Comparison of ENCODE assay signal across 21 mouse cellular contexts in the genomic region with DNA sequence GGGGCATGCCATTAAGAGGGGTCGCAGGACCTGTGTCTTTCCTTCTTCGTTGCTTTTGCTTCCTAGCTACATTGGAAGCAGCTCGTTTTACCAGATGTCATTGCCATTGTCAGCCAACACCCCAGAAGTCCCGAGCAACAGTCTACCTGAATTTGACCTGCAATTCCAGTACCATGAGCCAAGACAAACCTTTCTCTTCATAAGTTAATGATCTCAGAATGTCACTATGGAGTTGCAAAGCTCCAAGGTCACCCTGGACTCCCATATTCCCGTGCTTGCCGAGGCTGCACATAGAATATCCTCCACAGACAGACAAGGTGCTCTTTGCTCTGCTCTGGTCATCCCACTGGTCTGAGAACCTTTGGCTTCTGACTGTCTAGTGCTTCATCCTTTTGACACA. TPM values are rescaled to one million over a fixed set of nuclear protein-coding genes. Genes with fewer than 3 reads are reported as not detected.
DNase-seq lines count a peak whose midpoint lies in the region; ATAC-seq and TF ChIP-seq lines count a peak whose summit lies in the region.
"Had no signal": no experiment of that assay in that cellular context is flagged by ENCODE, and none has a peak within 500 bp of the region (broad histone marks: within the 10 kb centered on the region; RNA-seq: fewer than 3 reads in every experiment).

No protein-coding gene starts in this region.

- H3K4me3 ChIP-seq in kidney, embryonic 16.5 days (ENCODE audit: low read length): no peak overlapping the region
- no peak overlapping the region for H3K4me3 ChIP-seq in layer of hippocampus, adult 2 months
- H3K4me3 ChIP-seq in lung, postnatal 0 days (ENCODE audit: low read depth, low read length): no peak overlapping the region
- H3K4me3 ChIP-seq in lung, adult 2 months (replicated peaks; ENCODE audit: extremely low read depth, low read depth, low read length): no peak overlapping the region
- H3K4me3 ChIP-seq: embryonic facial prominence, embryonic 12.5 days; forebrain, embryonic 15.5 days; heart, embryonic 13.5 days had no signal

- no peaks in the 10 kb centered on the region for H3K36me3 ChIP-seq in kidney, embryonic 16.5 days (ENCODE audit: insufficient read depth, low read length)
- no peaks in the 10 kb centered on the region for H3K36me3 ChIP-seq in lung, postnatal 0 days (ENCODE audit: insufficient read depth, low read length)
- H3K36me3 ChIP-seq: embryonic facial prominence, embryonic 12.5 days; forebrain, embryonic 15.5 days; G1E; heart, embryonic 13.5 days had no signal

- no peaks in the 10 kb centered on the region for H3K4me1 ChIP-seq in kidney, embryonic 16.5 days (ENCODE audit: insufficient read depth, low read length)
- H3K4me1 ChIP-seq in lung, postnatal 0 days (ENCODE audit: insufficient read depth, low read depth, low read length): no peaks in the 10 kb centered on the region
- no peaks in the 10 kb centered on the region for H3K4me1 ChIP-seq in lung, adult 2 months (ENCODE audit: control insufficient read depth, insufficient read depth, low read length)
- H3K4me1 ChIP-seq: forebrain, embryonic 15.5 days had no signal

- TF ChIP-seq POLR2A in lung, adult 2 months (IDR thresholded peaks at IDR 0.05; ENCODE audit: borderline replicate concordance, extremely low read depth, low read depth, low read length): no peak

- TF ChIP-seq EP300 in lung, postnatal 0 days (IDR thresholded peaks at IDR 0.05): no peak

- no peak overlapping the region for H3K4me2 ChIP-seq in kidney, embryonic 16.5 days (replicated peaks; ENCODE audit: low read depth, low read length)
- peak overlapping the region; percentile 14; the same call in 1 of the 2 replicates for H3K4me2 ChIP-seq in lung, postnatal 0 days (replicated peaks; ENCODE audit: low read depth, low read length)
- H3K4me2 ChIP-seq: embryonic facial prominence, embryonic 12.5 days; forebrain, embryonic 15.5 days; heart, embryonic 13.5 days had no signal

- TF ChIP-seq CTCF in layer of hippocampus, adult 2 months (conservative IDR thresholded peaks at IDR 0.05): no peak
- no peak for TF ChIP-seq CTCF in lung, postnatal 0 days (IDR thresholded peaks at IDR 0.05)
- no peak for TF ChIP-seq CTCF in lung, adult 2 months (IDR thresholded peaks at IDR 0.05; ENCODE audit: insufficient read depth, low read length)

- no peaks in the 10 kb centered on the region for H3K9me3 ChIP-seq in kidney, embryonic 16.5 days (ENCODE audit: low read length)
- H3K9me3 ChIP-seq in lung, postnatal 0 days (ENCODE audit: low read length): no peaks in the 10 kb centered on the region
- H3K9me3 ChIP-seq: embryonic facial prominence, embryonic 12.5 days; forebrain, embryonic 15.5 days; G1E; heart, embryonic 13.5 days had no signal

- H3K9ac ChIP-seq in kidney, embryonic 16.5 days (replicated peaks; ENCODE audit: low read length): no peak overlapping the region
- no peak overlapping the region for H3K9ac ChIP-seq in lung, postnatal 0 days (replicated peaks; ENCODE audit: low read depth)
- H3K9ac ChIP-seq: embryonic facial prominence, embryonic 12.5 days; forebrain, embryonic 15.5 days; heart, embryonic 13.5 days had no signal

- peak; percentile 22 for DNase-seq in kidney, adult 11 months
- DNase-seq in layer of hippocampus, adult 2 months (ENCODE audit: low spot score in 2 of 2): no peak
- DNase-seq in layer of hippocampus, adult 9-11 months: no peak
- DNase-seq in lung, postnatal 0 days (ENCODE audit: low spot score): no peak
- DNase-seq in lung, adult 2 months: no peak
- DNase-seq in spleen, adult 12 weeks (ENCODE audit: low spot score): no peak
- DNase-seq: adrenal gland, postnatal 14 days; B cell, adult 2 months; cerebellum, adult 11-12 months; cerebellum, adult 9-10 months; gastrocnemius, postnatal 36 days had no signal

- 74% methylated on average over 6 of the region's 6 CpGs for WGBS in kidney, embryonic 16.5 days
- 78% methylated on average over 6 of the region's 6 CpGs for WGBS in lung, postnatal 0 days
- 80% methylated on average over 6 of the region's 6 CpGs for WGBS in lung, adult 2 months

- ATAC-seq in kidney, embryonic 16.5 days (ENCODE audit: low FRiP score, low TSS enrichment): no peak
- ATAC-seq in lung, postnatal 0 days: no peak
- ATAC-seq: CD4-positive, CD25-positive, alpha-beta regulatory T cell, adult 4 months; forebrain, embryonic 15.5 days had no signal

- H3K27me3 ChIP-seq in kidney, embryonic 16.5 days (ENCODE audit: insufficient read depth, low read length): no peaks in the 10 kb centered on the region
- H3K27me3 ChIP-seq in lung, postnatal 0 days (replicated peaks; ENCODE audit: insufficient read depth, low read length): no peaks in the 10 kb centered on the region
- H3K27me3 ChIP-seq: embryonic facial prominence, embryonic 12.5 days; forebrain, embryonic 15.5 days had no signal

- H3K27ac ChIP-seq in kidney, embryonic 16.5 days (ENCODE audit: low read length): no peak overlapping the region
- H3K27ac ChIP-seq in layer of hippocampus, adult 2 months: peak overlapping the region; percentile 89; the same call in 1 of the 2 replicates
- H3K27ac ChIP-seq in lung, postnatal 0 days (ENCODE audit: low read length): no peak overlapping the region
- H3K27ac ChIP-seq: embryonic facial prominence, embryonic 12.5 days; forebrain, embryonic 15.5 days; heart, embryonic 13.5 days had no signal

RNA-seq across cellular contexts. Expression of gene Agt, which starts 2.4 kb away (rescaled TPM):
- 1.5 and 2.2 TPM in 2 replicates for polyA plus RNA-seq in kidney, embryonic 16.5 days (2015; fragmentation: Nextera tagmentation; extraction: Ambion mirVana)
- 10 to 100 TPM; 29.9 to 33.9 TPM for total RNA-seq in layer of hippocampus, adult 2 months (2021)
- polyA plus RNA-seq in lung, postnatal 0 days (2015; fragmentation: Nextera tagmentation; extraction: Ambion mirVana): 101 and 133 TPM in 2 replicates
- 4.7 and 6.1 TPM in 2 replicates for polyA plus RNA-seq in lung, adult 2 months (2012; rRNA removed)
- total RNA-seq: G1E had no signal
- polyA plus RNA-seq: CD4-positive, CD25-positive, alpha-beta regulatory T cell, adult 4 months; forebrain, embryonic 11.5 days; G1E had no signal

RNA-seq across cellular contexts. Expression of gene Capn9, which starts 8.8 kb away (rescaled TPM):
- polyA plus RNA-seq in kidney, embryonic 16.5 days (2015; fragmentation: Nextera tagmentation; extraction: Ambion mirVana): not detected in 2 replicates
- total RNA-seq in layer of hippocampus, adult 2 months (2021): under 1 TPM; 0.34 to 0.79 TPM
- 0.11 and 0.16 TPM in 2 replicates for polyA plus RNA-seq in lung, postnatal 0 days (2015; fragmentation: Nextera tagmentation; extraction: Ambion mirVana)
- 0.12 and 0.20 TPM in 2 replicates for polyA plus RNA-seq in lung, adult 2 months (2012; rRNA removed)
- total RNA-seq: adrenal gland, postnatal 14 days; G1E; gastrocnemius, adult 8-10 months; gastrocnemius, postnatal 36 days; heart, postnatal 36 days had no signal
- polyA plus RNA-seq: CD4-positive, CD25-positive, alpha-beta regulatory T cell, adult 4 months; embryonic facial prominence, embryonic 12.5 days; forebrain, embryonic 11.5 days; G1E; hindbrain, embryonic 11.5 days had no signal

RNA-seq across cellular contexts. Expression of gene Cog2, which starts 46.6 kb away (rescaled TPM):
- polyA plus RNA-seq in kidney, embryonic 16.5 days (2015; fragmentation: Nextera tagmentation; extraction: Ambion mirVana): 39.5 and 40.4 TPM in 2 replicates
- total RNA-seq in layer of hippocampus, adult 2 months (2021): 10 to 100 TPM; 45.3 to 49.0 TPM
- 23.5 and 24.5 TPM in 2 replicates for polyA plus RNA-seq in lung, postnatal 0 days (2015; fragmentation: Nextera tagmentation; extraction: Ambion mirVana)
- 14.5 and 17.9 TPM in 2 replicates for polyA plus RNA-seq in lung, adult 2 months (2012; rRNA removed)

Comparison
In these comparisons a context has a peak if more than half of its experiments do, and no peak if none do; other contexts are left out.
1. RNA of gene Agt, which starts 2.4 kb away (polyA plus RNA-seq): 101 to 133 TPM in lung, postnatal 0 days; 4.7 to 6.1 TPM in lung, adult 2 months and 1.5 to 2.2 TPM in kidney, embryonic 16.5 days; every median in the first group is over 10 times any median in the second.